Mouse (Mus musculus): Measurements from ENCODE around the gene Icam2.
"Not testable (repeated sequence)": the region's sequence is repeated elsewhere in the genome, so short reads cannot be mapped to it uniquely, and the experiment has no call there.

Gene Icam2

GRCm38 (mm10) chr11:106339323-106339722 lies 48.6 kb downstream of the Icam2 start:
- not testable (repeated sequence) for DNase-seq

- no peak for DNase-seq
Measured at GRCm38 (mm10) chr11:106338870-106339269, 49.0 kb downstream of the Icam2 start.

GRCm38 (mm10) chr11:106338029-106338428 lies 49.8 kb downstream of the Icam2 start:
- no peak for DNase-seq

GRCm38 (mm10) chr11:106334066-106334465 lies 53.8 kb downstream of the Icam2 start:
- DNase-seq, result no peak

GRCm38 (mm10) chr11:106332458-106332857 lies 55.4 kb downstream of the Icam2 start:
- no peak for DNase-seq

- peak; percentile 26 for DNase-seq
Measured at GRCm38 (mm10) chr11:106329682-106330081, 58.2 kb downstream of the Icam2 start.

GRCm38 (mm10) chr11:106329128-106329527 lies 58.7 kb downstream of the Icam2 start:
- DNase-seq, result no peak

- DNase-seq, result no peak
Measured at GRCm38 (mm10) chr11:106328521-106328920, 59.4 kb downstream of the Icam2 start.
